Mouse (Mus musculus): ENCODE measurements at regions not wholly inside any gene's neighbourhood (a gene's known extent, or its start where the extent isn't known, plus 50 kb on each side); places are given as distances from the start of the nearest gene placed in this dataset.

- TF ChIP-seq CTCF (IDR thresholded peaks at IDR 0.05; ENCODE audit: low read depth, low read length) (no peak), GATA1 (IDR thresholded peaks at IDR 0.05; ENCODE audit: borderline replicate concordance, low read length) (no peak), POLR2AphosphoS5 (IDR thresholded peaks at IDR 0.05; ENCODE audit: insufficient replicate concordance, low read depth, low read length) (no peak)
Measured at GRCm38 (mm10) chr19:14197864-14198263, 284.5 kb downstream of the Olfr1505 start.

Measured in G1E (cell line).